Mouse (Mus musculus): Measurements from ENCODE around the gene Olfr629. TPM values are rescaled to one million over a fixed set of nuclear protein-coding genes. Genes with fewer than 3 reads are reported as not detected.

The Olfr629 gene
- polyA plus RNA-seq, 1 experiment from 2014 or later: not detected

DNA sequence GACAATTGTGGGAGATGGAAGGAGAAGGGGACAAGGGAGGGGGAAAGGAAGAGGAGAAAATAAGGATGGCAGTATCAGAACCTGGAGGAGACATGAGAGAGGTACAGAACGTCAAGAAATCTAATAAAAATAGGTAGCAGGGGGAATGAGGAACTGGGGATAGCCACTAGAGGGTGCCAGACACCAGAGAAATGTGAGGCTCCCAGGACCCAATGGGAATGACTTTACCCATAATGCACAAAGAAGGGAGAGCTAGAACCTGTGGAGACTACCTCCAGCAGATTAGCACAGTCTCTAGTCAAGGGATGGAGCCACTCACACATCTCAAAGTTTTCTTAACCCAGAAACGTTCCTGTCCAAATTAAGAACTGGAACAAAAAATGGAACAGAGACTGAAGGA is 32.7 kb downstream of the Olfr629 start:
- no peaks in the 10 kb centered on the region for H3K27me3 ChIP-seq
- no peak for ATAC-seq (replicated peaks)
- no peak overlapping the region for H3K27ac ChIP-seq (replicated peaks)

DNA sequence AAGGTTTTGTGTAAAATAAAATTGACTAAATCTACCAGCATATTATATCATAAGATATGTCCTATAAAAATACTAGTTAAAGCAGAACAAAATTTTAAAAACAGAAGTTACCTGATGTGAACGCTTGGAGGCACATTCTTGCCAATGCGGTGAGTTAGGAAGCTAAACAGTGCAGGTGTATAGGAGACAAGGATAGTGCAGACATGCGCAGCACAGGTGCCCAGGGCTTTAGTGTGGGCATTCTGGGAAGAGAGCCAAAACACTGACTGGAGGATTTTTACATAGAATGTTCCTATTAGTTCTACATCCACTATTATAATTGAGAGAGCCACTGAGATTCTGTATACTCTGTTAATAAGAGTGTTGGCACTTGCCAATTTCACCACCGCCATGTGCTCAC is 45.3 kb downstream of the Olfr629 start:
- Histone ChIP-seq H3K27me3 (no peaks in the 10 kb centered on the region), H3K9me3 (no peaks in the 10 kb centered on the region), H3K4me2 (replicated peaks) (no peak overlapping the region), H3K4me1 (no peaks in the 10 kb centered on the region), H3K27ac (replicated peaks) (no peak overlapping the region), H3K4me3 (no peak overlapping the region), H3K36me3 (no peaks in the 10 kb centered on the region), H3K9ac (replicated peaks) (no peak overlapping the region)
- 79% methylated on average over 4 of the region's 4 CpGs for WGBS
- ATAC-seq (replicated peaks): no peak

More for the DNA sequence above, 32.7 kb downstream of the Olfr629 start:
- WGBS: 41% methylated on average over 2 of the region's 2 CpGs
- Histone ChIP-seq H3K4me1 (no peaks in the 10 kb centered on the region), H3K4me2 (replicated peaks) (no peak overlapping the region), H3K36me3 (no peaks in the 10 kb centered on the region), H3K9ac (replicated peaks) (no peak overlapping the region), H3K9me3 (no peaks in the 10 kb centered on the region), H3K4me3 (no peak overlapping the region)

Other genes with a start within 250 kb of the Olfr629 start
- gene Olfr609, start 246.9 kb downstream of the Olfr629 start, polyA plus RNA-seq (2015; fragmentation: Nextera tagmentation; extraction: Ambion mirVana): not detected in 2 replicates
- not detected in 2 replicates for gene Olfr610, start 232.8 kb downstream of the Olfr629 start, polyA plus RNA-seq (2015; fragmentation: Nextera tagmentation; extraction: Ambion mirVana)
- not detected in 2 replicates for gene Olfr611, start 224.1 kb downstream of the Olfr629 start, polyA plus RNA-seq (2015; fragmentation: Nextera tagmentation; extraction: Ambion mirVana)
- gene Olfr612, start 202.2 kb downstream of the Olfr629 start, polyA plus RNA-seq (2015; fragmentation: Nextera tagmentation; extraction: Ambion mirVana): not detected in 2 replicates
- gene Olfr613, start 196.9 kb downstream of the Olfr629 start, polyA plus RNA-seq (2015; fragmentation: Nextera tagmentation; extraction: Ambion mirVana): not detected in 2 replicates
- not detected in 2 replicates for gene Olfr615, start 188.9 kb downstream of the Olfr629 start, polyA plus RNA-seq (2015; fragmentation: Nextera tagmentation; extraction: Ambion mirVana)
- not detected in 2 replicates for gene Olfr616, start 175.8 kb downstream of the Olfr629 start, polyA plus RNA-seq (2015; fragmentation: Nextera tagmentation; extraction: Ambion mirVana)
- gene Olfr617, start 171.9 kb downstream of the Olfr629 start, polyA plus RNA-seq (2015; fragmentation: Nextera tagmentation; extraction: Ambion mirVana): not detected in 2 replicates
- gene Olfr618, start 154.8 kb downstream of the Olfr629 start, polyA plus RNA-seq (2015; fragmentation: Nextera tagmentation; extraction: Ambion mirVana): not detected in 2 replicates
- not detected in 2 replicates for gene Olfr619, start 144.4 kb downstream of the Olfr629 start, polyA plus RNA-seq (2015; fragmentation: Nextera tagmentation; extraction: Ambion mirVana)
- not detected in 2 replicates for gene Olfr620, start 132.4 kb downstream of the Olfr629 start, polyA plus RNA-seq (2015; fragmentation: Nextera tagmentation; extraction: Ambion mirVana)
- not detected in 2 replicates for gene Olfr622, start 102.2 kb downstream of the Olfr629 start, polyA plus RNA-seq (2015; fragmentation: Nextera tagmentation; extraction: Ambion mirVana)
- gene Olfr623, start 81.2 kb downstream of the Olfr629 start, polyA plus RNA-seq (2015; fragmentation: Nextera tagmentation; extraction: Ambion mirVana): not detected in 2 replicates
- not detected in 2 replicates for gene Olfr624, start 73.8 kb downstream of the Olfr629 start, polyA plus RNA-seq (2015; fragmentation: Nextera tagmentation; extraction: Ambion mirVana)
- gene Olfr625-ps1, start 62.2 kb downstream of the Olfr629 start, polyA plus RNA-seq (2015; fragmentation: Nextera tagmentation; extraction: Ambion mirVana): not detected in 2 replicates
- gene Olfr243, start 30.3 kb downstream of the Olfr629 start, polyA plus RNA-seq (2015; fragmentation: Nextera tagmentation; extraction: Ambion mirVana): not detected in 2 replicates
- not detected in 2 replicates for gene Olfr628, start 14.6 kb downstream of the Olfr629 start, polyA plus RNA-seq (2015; fragmentation: Nextera tagmentation; extraction: Ambion mirVana)
- not detected in 2 replicates for gene Olfr630, start 12.4 kb upstream of the Olfr629 start, polyA plus RNA-seq (2015; fragmentation: Nextera tagmentation; extraction: Ambion mirVana)
- gene Olfr69, start 26.7 kb upstream of the Olfr629 start, polyA plus RNA-seq (2015; fragmentation: Nextera tagmentation; extraction: Ambion mirVana): not detected in 2 replicates
- not detected in 2 replicates for gene Olfr68, start 34.8 kb upstream of the Olfr629 start, polyA plus RNA-seq (2015; fragmentation: Nextera tagmentation; extraction: Ambion mirVana)
- not detected in 2 replicates for gene Olfr67, start 46.9 kb upstream of the Olfr629 start, polyA plus RNA-seq (2015; fragmentation: Nextera tagmentation; extraction: Ambion mirVana)
- gene Hbb-bt, start 69.1 kb upstream of the Olfr629 start, polyA plus RNA-seq (2015; fragmentation: Nextera tagmentation; extraction: Ambion mirVana): 1,298 and 1,407 TPM in 2 replicates
- gene Hbb-bs, start 83.2 kb upstream of the Olfr629 start, polyA plus RNA-seq (2015; fragmentation: Nextera tagmentation; extraction: Ambion mirVana): 3,597 and 4,102 TPM in 2 replicates
- not detected in 2 replicates for gene Hbb-bh2, start 95.6 kb upstream of the Olfr629 start, polyA plus RNA-seq (2015; fragmentation: Nextera tagmentation; extraction: Ambion mirVana)
- 1.1 and 2.1 TPM in 2 replicates for gene Hbb-bh1, start 98.2 kb upstream of the Olfr629 start, polyA plus RNA-seq (2015; fragmentation: Nextera tagmentation; extraction: Ambion mirVana)
- gene Hbb-y, start 108.3 kb upstream of the Olfr629 start, polyA plus RNA-seq (2015; fragmentation: Nextera tagmentation; extraction: Ambion mirVana): 114 and 201 TPM in 2 replicates
- not detected in 2 replicates for gene Olfr66, start 141.3 kb upstream of the Olfr629 start, polyA plus RNA-seq (2015; fragmentation: Nextera tagmentation; extraction: Ambion mirVana)
- gene Olfr64, start 149.5 kb upstream of the Olfr629 start, polyA plus RNA-seq (2015; fragmentation: Nextera tagmentation; extraction: Ambion mirVana): not detected in 2 replicates
- gene Olfr65, start 158.5 kb upstream of the Olfr629 start, polyA plus RNA-seq (2015; fragmentation: Nextera tagmentation; extraction: Ambion mirVana): not detected in 2 replicates
- not detected in 2 replicates for gene Olfr631, start 183.9 kb upstream of the Olfr629 start, polyA plus RNA-seq (2015; fragmentation: Nextera tagmentation; extraction: Ambion mirVana)
- gene Olfr632, start 189.4 kb upstream of the Olfr629 start, polyA plus RNA-seq (2015; fragmentation: Nextera tagmentation; extraction: Ambion mirVana): not detected in 2 replicates
- not detected in 2 replicates for gene Olfr633, start 199.5 kb upstream of the Olfr629 start, polyA plus RNA-seq (2015; fragmentation: Nextera tagmentation; extraction: Ambion mirVana)
- gene Olfr635, start 226.2 kb upstream of the Olfr629 start, polyA plus RNA-seq (2015; fragmentation: Nextera tagmentation; extraction: Ambion mirVana): not detected in 2 replicates